Mouse (Mus musculus) lung, embryonic 15.5 days (tissue): Measurements from ENCODE around the gene Hdgfl3. TPM values are rescaled to one million over a fixed set of nuclear protein-coding genes. Genes with fewer than 3 reads are reported as not detected.

Experiments used
- ATAC-seq: fragments of 200-750 bp; cut with Nextera tagmentation; 2 replicates; pipeline ENCODE4 v1.8.0; 2017; ENCODE audit warnings: moderate number of reproducible peaks, borderline replicate concordance; ENCODE audit not compliant: low FRiP score, low TSS enrichment; ENCODE audit errors: extremely low read depth
- H3K27ac ChIP-seq: fragments of 300-500 bp; sonication (generic); 2 replicates; pipeline ENCODE4 v1.5.1; 2015; ENCODE audit warnings: moderate library complexity, mild to moderate bottlenecking, inconsistent platforms
- H3K27me3 ChIP-seq: fragments of 300-500 bp; sonication (generic); 2 replicates; pipeline ENCODE4 v1.6.1; 2015; ENCODE audit warnings: inconsistent platforms
- H3K36me3 ChIP-seq: fragments of 300-500 bp; sonication (generic); 2 replicates; pipeline ENCODE4 v1.6.1; 2015; ENCODE audit warnings: inconsistent platforms
- H3K4me1 ChIP-seq: fragments of 300-500 bp; sonication (generic); 2 replicates; pipeline ENCODE4 v1.6.1; 2015; ENCODE audit warnings: inconsistent platforms
- H3K4me2 ChIP-seq: fragments of 300-500 bp; sonication (generic); 2 replicates; pipeline ENCODE4 v1.6.1; 2015; ENCODE audit warnings: inconsistent platforms, mild to moderate bottlenecking, moderate library complexity
- H3K4me3 ChIP-seq: fragments of 300-500 bp; sonication (generic); 2 replicates; pipeline ENCODE4 v1.5.1; 2015; ENCODE audit warnings: mild to moderate bottlenecking, inconsistent platforms
- H3K9ac ChIP-seq: fragments of 300-500 bp; sonication (generic); 2 replicates; pipeline ENCODE4 v1.6.1; 2015; ENCODE audit warnings: inconsistent platforms
- H3K9me3 ChIP-seq: fragments of 300-500 bp; sonication (generic); 2 replicates; pipeline ENCODE4 v1.6.1; 2016; ENCODE audit warnings: inconsistent platforms
- WGBS: fragments of 180-500 bp; shearing (Covaris S2); methylation state at CpG from one replicate; pipeline ENCODE4 v1.1.7; 2015; 5-methylcytosine and 5-hydroxymethylcytosine counted together
- polyA plus RNA-seq: library from polyadenylated mRNA; unstranded; fragments of >200 nt; fragmentation: Nextera tagmentation; extraction: Ambion mirVana; gene quantifications from 2 replicates; pipeline ENCODE4 v1.2.1, GENCODE M21; 2015

Gene Hdgfl3
- polyA plus RNA-seq, 1 experiment from 2014 or later, result 9.1 TPM

GRCm38 (mm10) chr7:81862587-81863583, 71.4 kb downstream of the Hdgfl3 start:
- Histone ChIP-seq H3K9me3 (no peaks in the 10 kb centered on the region), H3K27me3 (peaks cover 45% of the 10 kb centered on the region), H3K36me3 (no peaks in the 10 kb centered on the region), H3K4me3 (no peak overlapping the region), H3K9ac (no peak overlapping the region), H3K27ac (peak overlapping the region; percentile 76), H3K4me1 (peaks cover 22% of the 10 kb centered on the region), H3K4me2 (peak overlapping the region; percentile 33)
- no peak; the same call in 1 of the 2 replicates for ATAC-seq
- 53% methylated on average over 24 of the region's 24 CpGs for WGBS

GRCm38 (mm10) chr7:81861921-81862320, 72.4 kb downstream of the Hdgfl3 start:
- Histone ChIP-seq H3K36me3 (no peaks in the 10 kb centered on the region), H3K27ac (no peak overlapping the region), H3K27me3 (peaks cover 54% of the 10 kb centered on the region), H3K9me3 (no peaks in the 10 kb centered on the region), H3K4me2 (no peak overlapping the region), H3K9ac (no peak overlapping the region), H3K4me3 (no peak overlapping the region), H3K4me1 (peaks cover 22% of the 10 kb centered on the region)
- ATAC-seq, result no peak
- WGBS, result 37% methylated on average over 4 of the region's 4 CpGs

GRCm38 (mm10) chr7:81861461-81861860, 72.8 kb downstream of the Hdgfl3 start:
- no peaks in the 10 kb centered on the region for H3K36me3 ChIP-seq
- H3K27me3 ChIP-seq, result peaks cover 59% of the 10 kb centered on the region
- H3K4me1 ChIP-seq, result peaks cover 22% of the 10 kb centered on the region
- peak overlapping the region; percentile 99; the same call in 1 of the 2 replicates for H3K4me2 ChIP-seq
- no peak overlapping the region for H3K27ac ChIP-seq
- 78% methylated on average over 2 of the region's 2 CpGs for WGBS
- no peaks in the 10 kb centered on the region for H3K9me3 ChIP-seq
- H3K4me3 ChIP-seq, result no peak overlapping the region
- H3K9ac ChIP-seq, result no peak overlapping the region
- ATAC-seq, result no peak

GRCm38 (mm10) chr7:81860996-81861395, 73.3 kb downstream of the Hdgfl3 start:
- Histone ChIP-seq H3K4me1 (peaks cover 22% of the 10 kb centered on the region), H3K4me3 (0 out of 2 replicates have a peak overlapping the region, but pooled peaks have one; percentile 1), H3K4me2 (peak overlapping the region; percentile 99), H3K9ac (no peak overlapping the region), H3K36me3 (no peaks in the 10 kb centered on the region), H3K27ac (peak overlapping the region; percentile 51; the same call in 1 of the 2 replicates), H3K27me3 (peaks cover 64% of the 10 kb centered on the region), H3K9me3 (no peaks in the 10 kb centered on the region)
- ATAC-seq, result no peak
- WGBS, result 45% methylated on average over 5 of the region's 5 CpGs

- Histone ChIP-seq H3K4me1 (peaks cover 22% of the 10 kb centered on the region), H3K4me3 (peak overlapping the region; percentile 62), H3K9me3 (no peaks in the 10 kb centered on the region), H3K27me3 (peaks cover 66% of the 10 kb centered on the region), H3K9ac (no peak overlapping the region), H3K4me2 (peak overlapping the region; percentile 99), H3K36me3 (no peaks in the 10 kb centered on the region), H3K27ac (peak overlapping the region; percentile 51; the same call in 1 of the 2 replicates)
- 33% methylated on average over 11 of the region's 11 CpGs for WGBS
- ATAC-seq, result peak; percentile 31; the same call in 1 of the 2 replicates
Measured at GRCm38 (mm10) chr7:81860071-81860470, 74.2 kb downstream of the Hdgfl3 start.

- Histone ChIP-seq H3K9me3 (no peaks in the 10 kb centered on the region), H3K4me2 (peak within 1 kb of the TSS; percentile 99), H3K4me1 (peaks cover 29% of the 10 kb centered on the region), H3K36me3 (no peaks in the 10 kb centered on the region), H3K9ac (peak within 1 kb of the TSS; percentile 50), H3K27ac (peak within 1 kb of the TSS; percentile 51), H3K27me3 (peaks cover 66% of the 10 kb centered on the region), H3K4me3 (peak within 1 kb of the TSS; percentile 62)
- whole genome bisulfite sequencing, result under 1% methylated on average over 64 of the region's 64 CpGs
- peak; percentile 55; the same call in 1 of the 2 replicates for ATAC-seq
Measured at GRCm38 (mm10) chr7:81858968-81859721, 75.1 kb downstream of the Hdgfl3 start, which contains the start of gene Tm6sf1. TSS of gene Tm6sf1 (plus strand) at chr7:81859001.

- H3K9ac ChIP-seq, result no peak overlapping the region
Measured at GRCm38 (mm10) chr7:81858236-81858635, 76.0 kb downstream of the Hdgfl3 start.

GRCm38 (mm10) chr7:81856221-81856620, 78.1 kb downstream of the Hdgfl3 start:
- no peak overlapping the region for H3K4me3 ChIP-seq
- peaks cover 23% of the 10 kb centered on the region for H3K4me1 ChIP-seq
- H3K27me3 ChIP-seq, result peaks cover 54% of the 10 kb centered on the region
- no peak overlapping the region for H3K27ac ChIP-seq
- no peak for ATAC-seq
- H3K9ac ChIP-seq, result no peak overlapping the region
- H3K9me3 ChIP-seq, result no peaks in the 10 kb centered on the region
- no peak overlapping the region for H3K4me2 ChIP-seq
- 72% methylated on average over 4 of the region's 4 CpGs for WGBS
- H3K36me3 ChIP-seq, result no peaks in the 10 kb centered on the region

More at GRCm38 (mm10) chr7:81858236-81858635, 76.0 kb downstream of the Hdgfl3 start:
- no peak overlapping the region for H3K27ac ChIP-seq
- peak overlapping the region; percentile 99 for H3K4me2 ChIP-seq
- no peaks in the 10 kb centered on the region for H3K36me3 ChIP-seq
- peaks cover 23% of the 10 kb centered on the region for H3K4me1 ChIP-seq
- peaks cover 66% of the 10 kb centered on the region for H3K27me3 ChIP-seq
- H3K4me3 ChIP-seq, result peak overlapping the region; percentile 62
- H3K9me3 ChIP-seq, result no peaks in the 10 kb centered on the region
- WGBS, result 7% methylated on average over 9 of the region's 9 CpGs
- no peak for ATAC-seq

- no peak within 1 kb of the TSS for H3K4me3 ChIP-seq
- H3K27me3 ChIP-seq, result peaks cover 49% of the 10 kb centered on the region
- no peak for ATAC-seq
- H3K27ac ChIP-seq, result no peak within 1 kb of the TSS
- no peaks in the 10 kb centered on the region for H3K9me3 ChIP-seq
- peaks cover 23% of the 10 kb centered on the region for H3K4me1 ChIP-seq
- no peaks in the 10 kb centered on the region for H3K36me3 ChIP-seq
- 81% methylated on average over 1 of the region's 1 CpGs for WGBS
- no peak within 1 kb of the TSS for H3K9ac ChIP-seq
- no peak within 1 kb of the TSS; the same call in 1 of the 2 replicates for H3K4me2 ChIP-seq
Measured at GRCm38 (mm10) chr7:81855694-81856093, 78.6 kb downstream of the Hdgfl3 start, which contains the start of gene Gm10160. TSS of gene Gm10160 (minus strand) at chr7:81855794.

GRCm38 (mm10) chr7:81854568-81855307, 79.5 kb downstream of the Hdgfl3 start:
- H3K9me3 ChIP-seq, result no peaks in the 10 kb centered on the region
- 45% methylated on average over 8 of the region's 8 CpGs for WGBS
- peaks cover 40% of the 10 kb centered on the region for H3K27me3 ChIP-seq
- ATAC-seq, result no peak; the same call in 1 of the 2 replicates
- peaks cover 20% of the 10 kb centered on the region for H3K4me1 ChIP-seq
- H3K36me3 ChIP-seq, result no peaks in the 10 kb centered on the region
- H3K27ac ChIP-seq, result no peak overlapping the region
- no peak overlapping the region for H3K9ac ChIP-seq
- H3K4me2 ChIP-seq, result no peak overlapping the region; the same call in 1 of the 2 replicates
- no peak overlapping the region for H3K4me3 ChIP-seq

- WGBS, result 70% methylated on average over 3 of the region's 3 CpGs
- H3K36me3 ChIP-seq, result no peaks in the 10 kb centered on the region
- no peak for ATAC-seq
Measured at GRCm38 (mm10) chr7:81851706-81852105, 82.6 kb downstream of the Hdgfl3 start.

More at GRCm38 (mm10) chr7:81851706-81852105, 82.6 kb downstream of the Hdgfl3 start:
- H3K27me3 ChIP-seq, result peaks cover 10% of the 10 kb centered on the region; the same call in 1 of the 2 replicates
- peaks cover 6% of the 10 kb centered on the region; the same call in 1 of the 2 replicates for H3K4me1 ChIP-seq
- H3K4me2 ChIP-seq, result no peak overlapping the region
- no peak overlapping the region for H3K27ac ChIP-seq
- H3K9ac ChIP-seq, result no peak overlapping the region
- no peak overlapping the region for H3K4me3 ChIP-seq
- no peaks in the 10 kb centered on the region for H3K9me3 ChIP-seq
